Mouse (Mus musculus): ENCODE results near the gene Rap1a.

Gene Rap1a

DNA sequence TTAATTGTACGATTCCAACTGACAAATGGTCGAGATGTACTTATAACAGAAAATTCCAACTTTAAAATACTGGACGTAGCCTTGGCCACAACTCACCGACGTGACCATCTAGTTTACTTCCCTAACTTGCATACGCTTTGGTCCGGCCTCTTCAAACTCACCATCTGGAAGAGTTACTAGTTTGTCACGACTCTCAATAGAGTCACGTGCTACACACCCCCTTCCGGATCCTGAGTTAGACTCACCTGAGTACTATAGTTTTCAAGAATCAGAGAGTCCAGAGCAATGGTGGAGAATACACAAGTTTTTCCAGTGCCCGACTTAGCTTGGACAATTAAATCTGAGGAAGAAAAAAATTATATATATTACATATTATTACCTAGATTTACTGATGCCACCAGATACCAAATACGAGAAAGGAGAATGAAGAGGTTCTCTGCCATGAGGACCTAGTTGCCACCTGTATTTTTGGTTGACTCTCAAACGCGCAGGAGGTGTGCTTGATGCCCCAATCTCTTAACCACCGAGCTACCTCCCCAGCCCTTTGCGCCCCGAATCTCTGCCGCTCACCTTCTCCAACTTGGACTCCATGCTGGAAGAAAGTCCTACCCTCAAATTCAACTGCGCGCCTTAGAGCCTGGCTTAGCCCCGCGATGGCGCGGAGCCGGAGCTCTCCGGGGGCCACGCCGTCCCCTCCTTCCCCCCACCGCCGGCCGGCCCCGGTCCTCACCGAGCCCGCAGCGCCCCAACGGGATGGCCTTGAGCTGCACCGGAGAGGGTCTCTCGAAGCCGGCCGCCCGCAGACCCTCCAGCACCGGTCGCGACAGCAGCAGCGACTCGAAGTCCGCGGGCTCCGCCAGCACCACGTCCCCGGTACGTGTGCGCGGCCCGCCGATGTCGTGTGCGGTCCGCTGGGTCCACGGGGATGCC lies 114.5 kb downstream of the Rap1a start:
- peak; percentile 62 for DNase-seq

DNA sequence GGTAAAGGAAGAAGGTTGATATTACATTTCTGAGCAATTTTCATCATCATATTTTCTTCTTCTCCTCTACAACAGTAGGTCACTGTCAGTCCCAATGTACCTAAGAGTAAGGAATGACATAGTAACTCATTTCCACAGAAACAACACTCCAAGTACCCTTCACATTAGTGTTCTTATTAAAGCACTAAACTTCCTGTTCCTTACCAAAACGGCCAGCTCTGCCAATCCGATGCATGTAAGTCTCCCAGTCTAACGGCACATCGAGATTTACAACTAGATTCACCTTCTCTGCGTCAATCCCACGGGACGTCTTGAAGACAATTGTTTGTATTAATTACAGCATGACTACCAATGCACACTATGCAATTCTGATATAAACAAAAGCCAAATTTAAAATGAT lies 120.8 kb downstream of the Rap1a start:
- DNase-seq, result peak; percentile 64

Data from heart, adult 11 months (tissue).